Mouse (Mus musculus): ENCODE measurements at regions not wholly inside any gene's neighbourhood (a gene's known extent, or its start where the extent isn't known, plus 50 kb on each side); places are given as distances from the start of the nearest gene placed in this dataset.

- Histone ChIP-seq H3K4me2 (replicated peaks) (no peak overlapping the region), H3K36me3 (replicated peaks; ENCODE audit: control insufficient read depth, insufficient read depth) (no peaks in the 10 kb centered on the region), H3K9ac (no peak overlapping the region), H3K27ac (no peak overlapping the region), H3K4me3 (replicated peaks; ENCODE audit: low read length) (no peak overlapping the region), H3K9me3 (ENCODE audit: control insufficient read depth, low read length) (no peaks in the 10 kb centered on the region), H3K27me3 (ENCODE audit: control insufficient read depth, insufficient read depth, low read length) (no peaks in the 10 kb centered on the region), H3K4me1 (replicated peaks; ENCODE audit: control insufficient read depth, insufficient read depth, low read length) (no peaks in the 10 kb centered on the region)
- 73% methylated on average over 12 of the region's 12 CpGs for WGBS
- no peak for DNase-seq (ENCODE audit: low spot score)
- ATAC-seq (ENCODE audit: low FRiP score) = no peak
These were observed 58.3 kb downstream of the Vcpkmt start for GRCm38 (mm10) chr12:69524337-69525035.

GRCm38 (mm10) chr12:69519869-69520268, 63.0 kb downstream of the Vcpkmt start:
- DNase-seq (ENCODE audit: low spot score) (no peak), ATAC-seq (ENCODE audit: low FRiP score) (no peak)
- no peak overlapping the region for H3K4me3 ChIP-seq (replicated peaks; ENCODE audit: low read length)
- WGBS = 98% methylated on average over 2 of the region's 2 CpGs
- no peaks in the 10 kb centered on the region for H3K9me3 ChIP-seq (ENCODE audit: control insufficient read depth, low read length)
- no peak overlapping the region for H3K9ac ChIP-seq
- H3K27me3 ChIP-seq (ENCODE audit: control insufficient read depth, insufficient read depth, low read length) = no peaks in the 10 kb centered on the region
- no peak overlapping the region for H3K27ac ChIP-seq
- H3K36me3 ChIP-seq (replicated peaks; ENCODE audit: control insufficient read depth, insufficient read depth) = no peaks in the 10 kb centered on the region
- H3K4me2 ChIP-seq (replicated peaks) = no peak overlapping the region
- no peaks in the 10 kb centered on the region for H3K4me1 ChIP-seq (replicated peaks; ENCODE audit: control insufficient read depth, insufficient read depth, low read length)

GRCm38 (mm10) chr12:69519028-69519427, 63.8 kb downstream of the Vcpkmt start:
- no peak overlapping the region for H3K4me2 ChIP-seq (replicated peaks)
- H3K4me1 ChIP-seq (replicated peaks; ENCODE audit: control insufficient read depth, insufficient read depth, low read length) = no peaks in the 10 kb centered on the region
- H3K9me3 ChIP-seq (ENCODE audit: control insufficient read depth, low read length) = no peaks in the 10 kb centered on the region
- ATAC-seq (ENCODE audit: low FRiP score) (no peak), DNase-seq (ENCODE audit: low spot score) (no peak)
- 87% methylated on average over 2 of the region's 2 CpGs for WGBS
- no peaks in the 10 kb centered on the region for H3K36me3 ChIP-seq (replicated peaks; ENCODE audit: control insufficient read depth, insufficient read depth)
- H3K27me3 ChIP-seq (ENCODE audit: control insufficient read depth, insufficient read depth, low read length) = no peaks in the 10 kb centered on the region
- H3K9ac ChIP-seq = no peak overlapping the region
- H3K4me3 ChIP-seq (replicated peaks; ENCODE audit: low read length) = no peak overlapping the region
- no peak overlapping the region for H3K27ac ChIP-seq

- Histone ChIP-seq H3K36me3 (replicated peaks; ENCODE audit: control insufficient read depth, insufficient read depth) (no peaks in the 10 kb centered on the region), H3K9me3 (ENCODE audit: control insufficient read depth, low read length) (no peaks in the 10 kb centered on the region), H3K4me1 (replicated peaks; ENCODE audit: control insufficient read depth, insufficient read depth, low read length) (no peaks in the 10 kb centered on the region), H3K27me3 (ENCODE audit: control insufficient read depth, insufficient read depth, low read length) (no peaks in the 10 kb centered on the region), H3K27ac (no peak overlapping the region), H3K9ac (no peak overlapping the region), H3K4me3 (replicated peaks; ENCODE audit: low read length) (no peak overlapping the region), H3K4me2 (replicated peaks) (no peak overlapping the region)
- 75% methylated on average over 3 of the region's 3 CpGs for WGBS
- ATAC-seq (ENCODE audit: low FRiP score) = no peak
- no peak for DNase-seq (ENCODE audit: low spot score)
These were observed 65.2 kb downstream of the Vcpkmt start for GRCm38 (mm10) chr12:69517616-69518015.

GRCm38 (mm10) chr12:69516314-69516916, 66.4 kb downstream of the Vcpkmt start:
- H3K9me3 ChIP-seq (ENCODE audit: control insufficient read depth, low read length) = no peaks in the 10 kb centered on the region
- no peaks in the 10 kb centered on the region for H3K4me1 ChIP-seq (replicated peaks; ENCODE audit: control insufficient read depth, insufficient read depth, low read length)
- ATAC-seq (ENCODE audit: low FRiP score) (no peak), DNase-seq (ENCODE audit: low spot score) (no peak)
- H3K36me3 ChIP-seq (replicated peaks; ENCODE audit: control insufficient read depth, insufficient read depth) = no peaks in the 10 kb centered on the region
- WGBS = 87% methylated on average over 10 of the region's 10 CpGs
- no peak overlapping the region for H3K4me3 ChIP-seq (replicated peaks; ENCODE audit: low read length)
- H3K9ac ChIP-seq = no peak overlapping the region
- no peak overlapping the region for H3K27ac ChIP-seq
- no peaks in the 10 kb centered on the region for H3K27me3 ChIP-seq (ENCODE audit: control insufficient read depth, insufficient read depth, low read length)
- H3K4me2 ChIP-seq (replicated peaks) = no peak overlapping the region

GRCm38 (mm10) chr12:69515850-69516249, 67.0 kb downstream of the Vcpkmt start:
- Histone ChIP-seq H3K4me1 (replicated peaks; ENCODE audit: control insufficient read depth, insufficient read depth, low read length) (no peaks in the 10 kb centered on the region), H3K9me3 (ENCODE audit: control insufficient read depth, low read length) (no peaks in the 10 kb centered on the region), H3K9ac (no peak overlapping the region), H3K4me2 (replicated peaks) (no peak overlapping the region), H3K36me3 (replicated peaks; ENCODE audit: control insufficient read depth, insufficient read depth) (no peaks in the 10 kb centered on the region), H3K27ac (no peak overlapping the region), H3K4me3 (replicated peaks; ENCODE audit: low read length) (no peak overlapping the region), H3K27me3 (ENCODE audit: control insufficient read depth, insufficient read depth, low read length) (no peaks in the 10 kb centered on the region)
- ATAC-seq (ENCODE audit: low FRiP score) (no peak), DNase-seq (ENCODE audit: low spot score) (no peak)

GRCm38 (mm10) chr12:69515117-69515516, 67.7 kb downstream of the Vcpkmt start:
- ATAC-seq (ENCODE audit: low FRiP score) (no peak), DNase-seq (ENCODE audit: low spot score) (no peak)
- 78% methylated on average over 9 of the region's 9 CpGs for WGBS

GRCm38 (mm10) chr12:69513166-69513565, 69.7 kb downstream of the Vcpkmt start:
- DNase-seq (ENCODE audit: low spot score) = no peak
- no peaks in the 10 kb centered on the region for H3K4me1 ChIP-seq (replicated peaks; ENCODE audit: control insufficient read depth, insufficient read depth, low read length)
- no peak overlapping the region for H3K27ac ChIP-seq
- no peaks in the 10 kb centered on the region for H3K9me3 ChIP-seq (ENCODE audit: control insufficient read depth, low read length)
- H3K27me3 ChIP-seq (ENCODE audit: control insufficient read depth, insufficient read depth, low read length) = no peaks in the 10 kb centered on the region
- 68% methylated on average over 4 of the region's 4 CpGs for WGBS
- no peaks in the 10 kb centered on the region for H3K36me3 ChIP-seq (replicated peaks; ENCODE audit: control insufficient read depth, insufficient read depth)
- no peak overlapping the region for H3K4me2 ChIP-seq (replicated peaks)
- no peak overlapping the region for H3K9ac ChIP-seq
- no peak overlapping the region for H3K4me3 ChIP-seq (replicated peaks; ENCODE audit: low read length)
- no peak for ATAC-seq (ENCODE audit: low FRiP score)

More at GRCm38 (mm10) chr12:69515117-69515516, 67.7 kb downstream of the Vcpkmt start:
- H3K4me1 ChIP-seq (replicated peaks; ENCODE audit: control insufficient read depth, insufficient read depth, low read length) = no peaks in the 10 kb centered on the region
- H3K27ac ChIP-seq = no peak overlapping the region
- H3K9ac ChIP-seq = no peak overlapping the region
- H3K27me3 ChIP-seq (ENCODE audit: control insufficient read depth, insufficient read depth, low read length) = no peaks in the 10 kb centered on the region
- H3K9me3 ChIP-seq (ENCODE audit: control insufficient read depth, low read length) = no peaks in the 10 kb centered on the region
- H3K4me2 ChIP-seq (replicated peaks) = no peak overlapping the region
- H3K36me3 ChIP-seq (replicated peaks; ENCODE audit: control insufficient read depth, insufficient read depth) = no peaks in the 10 kb centered on the region
- H3K4me3 ChIP-seq (replicated peaks; ENCODE audit: low read length) = no peak overlapping the region

- no peak overlapping the region for H3K27ac ChIP-seq
- no peak overlapping the region for H3K9ac ChIP-seq
- no peaks in the 10 kb centered on the region for H3K9me3 ChIP-seq (ENCODE audit: control insufficient read depth, low read length)
- DNase-seq (ENCODE audit: low spot score) (no peak), ATAC-seq (ENCODE audit: low FRiP score) (no peak)
- H3K4me3 ChIP-seq (replicated peaks; ENCODE audit: low read length) = no peak overlapping the region
- no peaks in the 10 kb centered on the region for H3K4me1 ChIP-seq (replicated peaks; ENCODE audit: control insufficient read depth, insufficient read depth, low read length)
- H3K4me2 ChIP-seq (replicated peaks) = no peak overlapping the region
- no peaks in the 10 kb centered on the region for H3K27me3 ChIP-seq (ENCODE audit: control insufficient read depth, insufficient read depth, low read length)
- WGBS = 22% methylated on average over 4 of the region's 4 CpGs
- no peaks in the 10 kb centered on the region for H3K36me3 ChIP-seq (replicated peaks; ENCODE audit: control insufficient read depth, insufficient read depth)
These were observed 72.1 kb downstream of the Vcpkmt start for GRCm38 (mm10) chr12:69510736-69511135.
